Mouse (Mus musculus) lung, adult 2 months (tissue): ENCODE data around the gene Cmtm4.
"Not testable (repeated sequence)": the region's sequence is repeated elsewhere in the genome, so short reads cannot be mapped to it uniquely, and the experiment has no call there.

ENCODE experiments used
- CTCF ChIP-seq: fragments of 200-500 bp; IDR thresholded peaks from 2 replicates; pipeline ENCODE4 v1.5.1; 2011; ENCODE audit warnings: mild to moderate bottlenecking, low read length, control low read depth; ENCODE audit not compliant: insufficient read depth
- POLR2A ChIP-seq: fragments of 200-500 bp; IDR thresholded peaks from 2 replicates; pipeline ENCODE4 v1.6.1; 2011; ENCODE audit warnings: low read depth, mild to moderate bottlenecking, control low read depth, low read length, borderline replicate concordance; ENCODE audit errors: extremely low read depth

DNA sequence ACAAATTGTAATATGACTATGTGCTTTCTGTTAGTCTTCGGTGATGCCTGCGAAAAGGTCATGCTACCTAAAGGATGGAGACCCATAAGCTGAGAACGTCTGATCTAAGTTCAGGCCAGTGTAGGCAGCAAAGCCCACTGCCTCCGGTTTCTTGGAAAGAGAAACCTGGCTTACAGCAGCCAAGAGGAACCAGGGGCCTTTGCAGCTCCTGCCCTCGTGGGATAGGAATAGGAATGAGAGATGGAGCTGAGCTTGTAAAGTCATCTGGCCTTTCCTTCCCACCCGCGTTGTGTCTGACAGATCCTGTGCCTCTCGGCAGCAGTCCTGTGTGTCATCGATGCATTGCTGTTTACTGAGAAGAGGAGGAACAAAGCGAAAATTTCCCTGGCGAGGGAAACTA, 74.3 kb downstream of the Cmtm4 start, which contains the start of gene Gm11020:
- not testable (repeated sequence) for TF ChIP-seq CTCF, POLR2A
